Mouse (Mus musculus) intestine, postnatal 0 days (tissue): ENCODE measurements around the gene Gm6408. TPM values are rescaled to one million over a fixed set of nuclear protein-coding genes. Genes with fewer than 3 reads are reported as not detected.

Source experiments
- polyA plus RNA-seq: library from polyadenylated mRNA; unstranded; fragments of >200 nt; fragmentation: Nextera tagmentation; extraction: Ambion mirVana; gene quantifications from 2 replicates; pipeline ENCODE4 v1.2.1, GENCODE M21; 2015

The Gm6408 gene
- polyA plus RNA-seq, 1 experiment from 2014 or later: not detected

Other genes with a start within 250 kb of the Gm6408 start
- 0.81 and 0.85 TPM in 2 replicates for gene Wasf3, start 97.0 kb upstream of the Gm6408 start, polyA plus RNA-seq
- not detected in 2 replicates for gene Gm6370, start 9.4 kb downstream of the Gm6408 start, polyA plus RNA-seq
- gene 4930449I24Rik, start 20.4 kb downstream of the Gm6408 start, polyA plus RNA-seq: not detected in 2 replicates
- gene Gm3402, start 32.2 kb downstream of the Gm6408 start, polyA plus RNA-seq: not detected in 2 replicates
- not detected in 2 replicates for gene Gm3404, start 43.8 kb downstream of the Gm6408 start, polyA plus RNA-seq
- not detected in 2 replicates for gene Gm3409, start 55.7 kb downstream of the Gm6408 start, polyA plus RNA-seq
- not detected in 2 replicates for gene Gm3415, start 74.2 kb downstream of the Gm6408 start, polyA plus RNA-seq
- not detected in 2 replicates for gene Gpr12, start 103.3 kb downstream of the Gm6408 start, polyA plus RNA-seq